Mouse (Mus musculus) adrenal gland, adult 18-20 months (tissue): ENCODE measurements at regions not wholly inside any gene's neighbourhood (a gene's known extent, or its start where the extent isn't known, plus 50 kb on each side); places are given as distances from the start of the nearest gene placed in this dataset.

Experiments used
- DNase-seq, 2 experiments: peaks; one replicate each; pipeline ENCODE4 v3.0.0; 2021 to 2022; ENCODE audit warnings: low spot score in 2 of 2

DNA sequence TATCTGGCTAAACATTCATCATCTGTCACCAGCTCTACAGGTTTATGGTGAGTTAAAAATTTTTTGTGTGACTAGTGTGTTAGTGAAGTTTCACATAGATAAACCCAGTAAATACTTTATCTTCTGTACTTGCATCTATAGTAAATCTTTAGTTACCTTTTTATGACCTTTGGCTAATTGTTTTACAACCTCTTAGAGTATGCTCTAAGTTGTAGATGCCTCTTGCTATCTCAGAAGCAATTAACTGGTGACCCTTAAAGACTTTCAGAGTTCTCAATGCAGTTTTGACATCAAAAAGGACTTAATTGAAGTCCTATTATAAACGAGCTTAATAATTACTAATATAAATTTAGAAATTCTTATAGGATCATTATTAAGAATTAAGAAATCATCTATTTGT, 265.6 kb downstream of the Hivep2 start:
- no peak for DNase-seq

DNA sequence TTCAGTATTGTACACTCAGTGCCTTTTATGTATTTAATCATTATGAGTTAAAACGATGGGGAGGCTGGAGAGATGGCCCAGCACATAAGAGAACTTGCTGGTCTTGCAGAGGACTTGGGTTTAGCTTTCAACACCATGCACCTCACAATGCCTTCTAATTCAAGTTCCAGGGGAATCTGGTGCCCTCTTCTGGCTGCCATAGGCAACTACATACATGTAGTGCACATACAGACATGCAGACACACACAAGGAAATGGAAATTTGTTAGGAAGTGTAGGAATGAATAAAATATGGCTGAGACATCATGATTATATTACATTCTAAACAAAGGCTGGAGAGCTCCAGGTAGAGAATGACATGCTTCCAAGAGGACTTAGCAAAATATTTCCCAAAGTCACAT, 251.4 kb downstream of the Hivep2 start:
- DNase-seq, result no peak

DNA sequence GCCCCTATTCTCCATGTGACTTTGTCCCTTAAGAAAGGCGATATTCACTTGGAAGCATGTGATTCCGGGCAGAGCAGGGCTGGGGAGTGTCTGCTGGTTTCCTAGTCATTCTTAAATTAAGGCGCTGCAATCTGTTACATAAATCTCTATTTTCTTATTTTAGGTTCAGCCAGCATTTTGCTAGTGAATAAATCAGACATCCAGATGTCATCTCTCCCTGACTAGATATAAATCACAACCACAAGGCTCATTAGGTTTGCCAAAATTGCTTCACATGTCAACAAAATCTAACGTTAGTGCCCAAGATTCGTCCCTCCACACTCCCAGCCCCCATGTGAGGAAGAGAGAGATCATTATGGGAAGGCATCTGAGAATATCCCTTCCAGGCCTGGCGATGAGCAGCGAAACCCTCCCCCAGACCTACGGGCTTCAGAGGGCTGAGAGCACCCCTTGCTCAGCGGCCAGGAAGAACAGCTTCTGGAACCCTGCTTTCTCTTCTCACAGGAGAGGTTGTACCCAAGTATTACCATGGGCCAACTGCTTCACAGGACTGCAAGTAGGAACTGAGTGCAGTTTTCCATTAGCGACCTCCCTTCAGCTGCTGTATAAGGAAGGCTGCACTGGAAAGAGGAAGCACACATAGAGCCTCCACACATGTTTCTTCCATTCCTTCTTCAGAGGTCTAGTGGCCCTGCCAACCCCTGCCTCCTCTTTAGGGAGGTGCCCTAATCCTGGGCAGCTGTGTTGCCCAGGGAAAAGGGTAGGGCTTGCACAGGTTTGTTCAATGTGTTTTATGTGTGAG, 250.5 kb downstream of the Hivep2 start:
- no peak for DNase-seq

DNA sequence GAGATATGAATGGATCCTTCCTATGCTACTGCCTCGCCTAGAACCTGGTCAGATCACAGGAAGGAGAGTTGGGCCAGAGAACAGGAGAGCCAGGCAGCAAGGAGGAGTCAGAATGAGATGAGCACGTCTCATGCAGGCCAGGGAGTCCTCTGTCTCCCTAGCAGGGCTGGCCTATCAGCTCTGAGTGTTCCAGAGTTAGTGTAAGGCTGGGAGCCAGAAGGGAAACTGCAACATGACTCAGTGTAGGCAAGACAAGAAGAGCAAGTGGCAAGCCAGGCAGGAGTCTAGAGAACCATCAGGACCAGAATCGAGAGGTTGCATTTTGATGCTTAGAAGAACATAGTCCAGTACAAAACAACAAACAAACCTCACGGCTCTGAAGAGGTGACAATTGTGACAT, 249.6 kb downstream of the Hivep2 start:
- no peak for DNase-seq

DNA sequence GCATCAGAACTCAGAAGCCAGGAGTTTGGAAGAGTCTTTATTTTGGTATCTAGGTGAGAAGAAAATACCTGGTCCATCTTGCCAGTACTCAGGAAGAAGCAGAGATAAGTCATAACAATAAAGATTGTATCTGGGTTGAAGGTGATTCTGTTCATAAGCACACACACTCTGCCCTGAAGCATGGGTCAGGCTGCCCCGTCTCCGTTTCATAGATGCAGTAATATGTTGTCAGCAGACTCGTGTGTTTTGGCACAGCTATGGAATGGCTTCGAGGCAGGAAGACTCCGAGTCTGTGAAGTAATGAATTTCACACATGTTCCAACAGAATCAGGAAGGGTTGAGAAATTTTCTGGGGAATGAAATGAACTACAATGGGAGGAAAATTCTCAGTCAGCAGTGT, 247.7 kb downstream of the Hivep2 start:
- no peak for DNase-seq

DNA sequence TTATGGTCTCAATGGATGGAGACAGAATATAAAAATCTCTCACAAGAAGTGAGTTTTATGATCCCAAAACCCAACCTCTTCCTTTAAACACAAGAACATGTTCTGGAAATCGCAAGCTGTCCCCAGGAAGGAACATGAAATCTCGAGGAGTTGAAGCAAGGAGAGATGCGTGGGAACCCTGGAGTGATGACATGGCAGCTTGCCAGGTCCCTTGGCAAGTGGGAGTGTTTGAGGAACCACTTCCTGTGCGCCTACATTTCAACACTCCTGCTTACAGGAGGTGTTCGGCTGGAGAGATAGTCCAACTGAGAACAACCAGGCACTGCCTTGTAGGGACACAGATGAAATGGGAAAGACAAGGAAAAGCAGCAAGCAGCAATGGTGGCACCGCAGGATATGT, 246.1 kb downstream of the Hivep2 start:
- DNase-seq, result no peak

DNA sequence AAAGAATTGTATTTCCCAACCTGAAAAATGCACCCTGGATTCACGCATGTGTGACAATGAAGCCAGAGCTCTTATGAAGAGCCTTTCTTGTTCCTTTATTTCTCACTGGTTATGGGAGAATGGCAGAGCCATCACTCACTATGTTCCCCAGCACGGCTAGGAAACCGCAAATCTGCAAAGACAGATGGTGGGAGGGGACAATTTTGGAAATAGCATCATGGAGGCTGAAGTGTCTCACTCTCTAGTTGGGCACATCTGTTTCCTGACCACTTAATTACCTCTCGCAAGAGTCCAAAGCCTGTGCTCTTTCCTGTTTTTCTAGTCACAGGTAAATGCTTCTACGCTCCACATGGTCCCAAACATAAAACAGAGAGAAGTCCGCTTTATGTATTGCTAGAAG, 245.6 kb downstream of the Hivep2 start:
- no peak for DNase-seq

DNA sequence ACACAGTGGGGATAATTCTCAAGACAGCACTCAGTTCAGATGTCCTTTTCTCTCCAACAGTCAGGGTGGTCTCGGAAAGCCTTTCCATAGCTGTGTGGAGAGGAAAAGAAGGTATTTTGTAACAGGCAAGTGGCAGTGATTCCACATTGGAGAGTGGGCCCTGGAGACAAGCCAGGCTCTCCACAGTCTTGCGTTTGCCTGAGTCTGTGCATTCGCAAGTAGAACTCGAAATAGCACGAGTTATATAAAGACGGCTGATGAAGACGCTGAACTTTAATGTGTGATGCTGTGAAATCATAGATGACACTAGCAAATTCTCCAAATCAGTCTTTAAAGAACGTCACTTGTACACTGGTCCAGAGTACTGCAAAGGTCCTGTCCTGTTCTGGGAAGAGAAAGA, 244.6 kb downstream of the Hivep2 start:
- no peak for DNase-seq

DNA sequence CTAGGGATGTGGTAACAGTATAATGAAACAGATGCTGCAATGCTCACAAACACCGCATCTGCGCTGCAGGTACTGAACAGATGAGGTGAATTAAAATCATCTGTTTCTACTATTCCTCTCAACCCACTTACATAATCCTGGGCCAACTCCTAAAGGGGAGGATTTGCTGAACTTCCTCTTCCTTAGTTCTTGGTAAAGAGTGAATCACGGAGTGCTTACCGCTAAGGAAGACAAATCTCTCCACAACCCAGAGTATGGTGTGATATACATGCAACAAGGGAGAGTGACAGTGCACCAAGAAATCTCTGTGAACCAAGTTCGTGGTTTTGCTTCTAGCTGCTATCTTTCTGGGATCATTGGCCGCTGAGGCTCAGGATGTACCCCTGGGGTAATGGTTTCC, 244.2 kb downstream of the Hivep2 start:
- DNase-seq, result no peak

DNA sequence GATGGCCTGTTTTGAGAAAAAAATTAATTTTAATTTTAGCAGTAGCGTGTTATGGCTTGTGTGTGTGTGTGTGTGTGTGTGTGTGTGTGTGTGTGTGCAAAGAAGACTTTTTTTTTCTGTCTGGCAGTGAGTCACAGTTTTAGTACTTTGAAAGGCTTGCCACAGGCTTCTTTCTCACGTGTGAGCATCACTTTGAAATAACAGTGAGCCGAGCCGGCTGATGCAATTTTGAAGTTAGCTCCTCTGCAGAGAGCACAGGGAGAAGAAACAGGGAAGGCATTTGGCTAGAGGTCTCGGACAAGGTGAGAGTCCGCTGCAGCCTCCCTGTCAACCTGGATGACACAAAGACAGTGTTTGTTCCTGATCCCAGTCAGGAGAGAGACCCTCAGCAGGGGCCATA, 242.3 kb downstream of the Hivep2 start:
- DNase-seq, result no peak

DNA sequence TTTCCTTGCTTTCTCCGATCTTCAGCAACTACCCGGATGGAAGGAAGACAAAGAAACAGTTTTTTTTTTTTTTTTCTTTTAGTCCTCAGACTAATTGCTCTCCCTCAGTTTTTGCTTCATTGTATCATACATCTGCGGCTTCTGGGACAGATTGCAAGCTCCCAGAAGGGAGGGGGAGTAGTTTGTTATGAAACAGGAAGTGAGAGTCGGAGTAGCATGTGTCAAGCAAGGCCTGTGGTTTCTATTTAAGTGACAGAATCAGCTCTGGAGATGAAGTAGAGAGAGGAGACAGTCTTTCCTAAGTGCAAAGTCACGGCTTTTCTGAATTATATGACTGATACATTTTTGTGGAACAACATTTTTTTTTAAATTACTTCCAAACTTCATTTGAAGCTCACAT, 241.7 kb downstream of the Hivep2 start:
- DNase-seq, result no peak

DNA sequence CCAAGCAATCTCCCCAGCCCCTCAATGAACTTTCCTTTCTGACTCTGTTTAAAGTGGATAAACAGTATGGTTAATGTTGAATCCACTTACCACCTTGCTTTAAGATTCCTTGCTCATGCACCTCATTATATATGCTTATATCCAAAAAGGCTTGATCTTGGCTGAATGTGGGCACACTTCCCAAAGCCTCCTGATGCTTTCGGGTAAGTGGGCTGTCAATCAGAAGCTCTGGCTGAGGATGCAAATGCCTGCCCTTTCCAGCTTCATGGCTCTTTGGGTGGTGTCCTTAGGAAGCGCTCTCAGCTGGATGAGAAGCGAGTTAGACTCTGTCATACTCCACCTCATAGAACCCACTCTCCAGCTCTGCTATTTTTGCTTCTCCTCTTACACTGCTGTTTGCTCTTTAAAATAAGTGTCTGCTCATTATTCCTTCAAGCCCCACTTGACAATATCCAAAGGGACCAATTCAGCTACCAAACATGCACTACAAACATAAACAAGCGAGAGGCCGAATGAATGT, 241.2 kb downstream of the Hivep2 start:
- DNase-seq, result no peak
